Mouse (Mus musculus) ES-E14 (cell line): ENCODE results near the gene Stox2.

Source experiments
- HCFC1 ChIP-seq: IDR thresholded peaks from 2 replicates; pipeline ENCODE4 v1.6.1; 2012; ENCODE audit warnings: low read length, inconsistent platforms, borderline replicate concordance; ENCODE audit not compliant: insufficient read depth
- MAFK ChIP-seq: IDR thresholded peaks from 2 replicates; pipeline ENCODE4 v1.6.1; 2014; ENCODE audit warnings: mild to moderate bottlenecking, low read depth, low read length, inconsistent platforms; ENCODE audit not compliant: insufficient read depth
- ZC3H11A ChIP-seq: IDR thresholded peaks from 2 replicates; pipeline ENCODE4 v1.6.1; 2012; ENCODE audit warnings: low read depth, mild to moderate bottlenecking, inconsistent platforms, low read length, borderline replicate concordance
- ZNF384 ChIP-seq: IDR thresholded peaks from 2 replicates; pipeline ENCODE4 v1.6.1; 2012; ENCODE audit warnings: low read depth, low read length, inconsistent platforms

DNA sequence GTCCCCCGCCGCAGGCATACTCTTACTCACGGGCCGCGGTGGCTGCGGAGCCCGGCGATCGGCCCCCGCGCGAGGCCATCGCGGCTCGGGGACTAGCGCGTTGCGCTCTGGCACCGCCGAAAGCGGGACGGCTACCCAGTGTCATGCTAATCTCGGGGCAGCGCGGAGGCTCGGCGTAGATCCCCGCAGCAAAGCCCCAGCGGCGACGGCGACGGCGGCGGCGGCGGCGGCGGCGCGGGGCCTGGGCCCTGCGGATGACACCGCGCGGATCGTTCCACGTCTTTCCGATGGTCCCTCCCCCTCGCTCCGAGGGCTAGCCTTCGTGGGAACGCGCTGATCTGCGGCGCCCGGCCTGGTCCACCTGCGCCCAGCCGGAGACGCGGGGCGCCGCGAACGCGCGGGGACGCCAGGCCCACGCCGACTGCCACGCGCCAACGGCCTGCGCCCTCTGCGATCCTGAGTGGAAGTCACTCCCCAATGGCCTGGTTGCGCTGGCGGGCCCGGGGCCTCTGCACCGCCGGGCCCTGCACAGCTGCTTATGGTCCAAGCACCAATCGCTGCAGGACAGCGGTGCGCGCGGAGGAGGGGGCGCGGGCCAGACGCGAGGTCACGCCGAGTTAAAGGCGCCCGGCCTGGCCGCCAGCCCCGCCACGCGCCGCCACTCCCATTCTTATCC, 157.2 kb downstream of the Stox2 start:
- TF ChIP-seq MAFK: no peak
- TF ChIP-seq ZC3H11A: no peak
- TF ChIP-seq ZNF384: no peak
- TF ChIP-seq HCFC1: no peak
